Mouse (Mus musculus): ENCODE measurements around the gene Agap3. TPM values are rescaled to one million over a fixed set of nuclear protein-coding genes. Genes with fewer than 3 reads are reported as not detected.

Gene Agap3
- total and polyA plus RNA-seq, 3 experiments: 116 to 203 (median 138) TPM

DNA sequence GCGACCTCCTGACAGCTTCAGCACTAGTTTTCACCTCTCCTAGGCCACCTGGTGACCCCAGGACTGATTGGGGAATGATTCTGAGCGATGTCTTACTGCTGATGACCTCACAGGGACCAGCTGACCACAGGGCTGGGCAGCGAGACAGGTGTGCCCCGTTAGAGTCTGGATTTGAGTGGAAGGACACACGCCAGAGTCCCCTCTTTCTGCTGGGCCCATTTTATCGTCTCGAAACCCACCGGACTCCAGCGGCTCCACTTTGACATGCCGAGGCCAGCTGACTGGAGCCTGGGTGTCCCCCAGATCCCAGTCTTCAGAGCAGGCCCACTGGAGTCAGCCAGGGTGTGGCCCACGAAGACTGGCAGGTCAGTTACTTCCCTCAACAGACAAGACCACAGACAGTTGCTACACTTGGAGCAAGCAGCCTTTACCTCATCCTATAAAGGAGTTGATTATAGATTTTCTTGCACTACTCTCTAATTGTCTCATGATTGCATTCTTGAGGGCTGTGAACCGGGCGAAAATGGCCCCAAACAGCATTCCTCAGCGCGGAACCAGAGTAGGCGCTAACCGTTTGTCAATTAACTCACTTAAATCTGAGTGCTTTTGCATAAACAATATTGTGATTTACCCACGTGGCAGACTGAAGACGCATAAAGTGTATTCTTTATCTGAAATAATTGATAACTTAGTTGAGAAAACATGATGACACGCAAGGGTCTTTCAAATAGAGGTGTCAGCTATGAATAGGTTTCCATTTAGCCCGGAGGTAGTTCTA, 27.8 kb upstream of the Agap3 start (continued):
- no peak; a peak in 1 of 4 replicates for TF ChIP-seq EP300 (IDR thresholded peaks at IDR 0.05; ENCODE audit: low read depth in 1 of 2, low read length in 2 of 2)
- TF ChIP-seq E2F4 (IDR thresholded peaks at IDR 0.05; ENCODE audit: borderline replicate concordance, low read depth, low read length): no peak
- peak; percentile 46; the same call in 1 of the 2 replicates for TF ChIP-seq RCOR1 (IDR thresholded peaks at IDR 0.05; ENCODE audit: low read depth, low read length)
- TF ChIP-seq JUND (IDR thresholded peaks at IDR 0.05; ENCODE audit: low read depth, low read length): no peak
- TF ChIP-seq MAX (IDR thresholded peaks at IDR 0.05; ENCODE audit: low read length): peak; percentile 67; the same call in 1 of the 2 replicates
- peak; percentile 75 for TF ChIP-seq SIN3A (IDR thresholded peaks at IDR 0.05; ENCODE audit: low read length)
- peak; percentile 11; the same call in 1 of the 2 replicates for TF ChIP-seq USF1 (IDR thresholded peaks at IDR 0.05; ENCODE audit: low read depth, low read length)
- TF ChIP-seq RAD21 (IDR thresholded peaks at IDR 0.05; ENCODE audit: low read depth, low read length): no peak
- TF ChIP-seq KAT2A (conservative IDR thresholded peaks at IDR 0.05; ENCODE audit: low read depth, low read length): no peak
- TF ChIP-seq TAL1 (IDR thresholded peaks at IDR 0.05; ENCODE audit: low read length): no peak
- TF ChIP-seq POLR2AphosphoS5 (IDR thresholded peaks at IDR 0.05; ENCODE audit: borderline replicate concordance, low read depth, low read length): no peak

DNA sequence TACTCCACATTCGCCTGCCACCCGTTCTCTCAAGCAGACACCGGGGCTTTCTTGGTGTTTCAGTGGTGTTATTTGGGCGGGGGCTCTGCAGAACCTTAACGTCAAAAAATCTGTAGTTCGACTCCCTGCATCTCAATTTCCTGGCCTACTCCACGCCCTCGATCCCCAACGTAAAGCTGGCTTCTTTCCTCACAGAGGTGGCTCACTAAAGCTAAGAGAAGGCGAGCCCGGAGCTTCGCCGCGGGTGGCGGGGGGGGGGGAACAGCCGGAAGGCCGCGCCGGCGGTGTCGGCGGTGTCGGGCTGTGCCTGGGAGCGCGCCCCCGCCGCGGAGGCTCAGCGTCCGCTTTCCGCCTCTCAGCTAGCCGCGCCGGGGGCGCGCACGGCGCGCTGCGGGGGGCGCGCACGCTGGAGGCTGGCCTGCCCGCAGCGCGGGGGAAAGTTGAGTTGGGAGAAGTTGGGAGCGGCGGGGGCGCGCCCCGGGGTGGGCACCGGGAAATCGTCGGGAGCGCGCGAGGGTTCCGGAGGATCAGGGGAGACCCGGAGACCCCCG, 27.0 kb upstream of the Agap3 start:
- Histone ChIP-seq H3K79me2 (ENCODE audit: control insufficient read depth, insufficient read depth, low read length, poor library complexity) (peaks cover 14% of the 10 kb centered on the region), H3K27me3 (ENCODE audit: control insufficient read depth in 1 of 2, insufficient read depth in 2 of 2, low read length in 2 of 2) (no peaks in the 10 kb centered on the region), H3K4me3 (ENCODE audit: control insufficient read depth in 1 of 2, insufficient read depth in 1 of 2, low read depth in 2 of 2, low read length in 2 of 2) (peak overlapping the region; percentile 78 to 86), H3K4me1 (ENCODE audit: control insufficient read depth in 1 of 2, insufficient read depth in 2 of 2, low read length in 2 of 2) (peaks cover 6 to 22% of the 10 kb centered on the region in 2 experiments), H3K9me3 (replicated peaks; ENCODE audit: insufficient read depth, low read length) (no peaks in the 10 kb centered on the region), H3K9ac (ENCODE audit: control insufficient read depth, low read depth, low read length, poor library complexity, severe bottlenecking) (peak overlapping the region; percentile 85), H3K27ac (ENCODE audit: control insufficient read depth, low read depth, low read length) (peak overlapping the region; percentile 60), H3K36me3 (ENCODE audit: control insufficient read depth in 1 of 2, insufficient read depth in 2 of 2, low read length in 2 of 2) (peaks cover 0 to 17% of the 10 kb centered on the region in 2 experiments; a peak in 2 of 4 replicates)
- DNase-seq (ENCODE audit: low read depth, low spot score): peak; percentile 93
- no peak for TF ChIP-seq USF2 (IDR thresholded peaks at IDR 0.05; ENCODE audit: borderline replicate concordance in 1 of 2, insufficient read depth in 1 of 2, low read depth in 1 of 2, low read length in 2 of 2)
- TF ChIP-seq CHD2 (IDR thresholded peaks at IDR 0.05; ENCODE audit: low read length): no peak
- TF ChIP-seq MEF2A (IDR thresholded peaks at IDR 0.05; ENCODE audit: extremely low read depth, insufficient replicate concordance, low read depth, low read length, poor library complexity, severe bottlenecking): no peak
- no peak; the same call in 1 of the 2 replicates for TF ChIP-seq MXI1 (IDR thresholded peaks at IDR 0.05; ENCODE audit: low read depth, low read length)
- no peak for TF ChIP-seq ZNF384 (IDR thresholded peaks at IDR 0.05; ENCODE audit: low read depth, low read length)
- no peak for TF ChIP-seq BHLHE40 (IDR thresholded peaks at IDR 0.05; ENCODE audit: borderline replicate concordance, low read depth, low read length)
- TF ChIP-seq MYC (IDR thresholded peaks at IDR 0.05; ENCODE audit: low read depth, low read length): no peak
- no peak for TF ChIP-seq MAX (IDR thresholded peaks at IDR 0.05; ENCODE audit: low read length)
- TF ChIP-seq POLR2AphosphoS2 (IDR thresholded peaks at IDR 0.05; ENCODE audit: low read length): peak; percentile 12; the same call in 1 of the 2 replicates
- 0 out of 2 replicates have a peak, but pooled peaks have one; percentile 7 for TF ChIP-seq UBTF (IDR thresholded peaks at IDR 0.05; ENCODE audit: borderline replicate concordance, insufficient read depth, low read depth, low read length)
- no peak for TF ChIP-seq MAFK (IDR thresholded peaks at IDR 0.05; ENCODE audit: borderline replicate concordance, low read depth, low read length)
- TF ChIP-seq TAL1 (IDR thresholded peaks at IDR 0.05; ENCODE audit: low read length): no peak
- peak; percentile 64 for TF ChIP-seq NELFE (IDR thresholded peaks at IDR 0.05; ENCODE audit: low read depth, low read length)
- TF ChIP-seq GATA1 (IDR thresholded peaks at IDR 0.05; ENCODE audit: low read depth, low read length): no peak
- TF ChIP-seq RCOR1 (IDR thresholded peaks at IDR 0.05; ENCODE audit: low read depth, low read length): 0 out of 2 replicates have a peak, but pooled peaks have one; percentile 0
- TF ChIP-seq ZMIZ1 (IDR thresholded peaks at IDR 0.05; ENCODE audit: low read depth, low read length): no peak
- TF ChIP-seq ETS1 (IDR thresholded peaks at IDR 0.05; ENCODE audit: low read depth, low read length): no peak
- TF ChIP-seq NRF1 (IDR thresholded peaks at IDR 0.05; ENCODE audit: insufficient read depth, low read depth, low read length, poor library complexity, severe bottlenecking): peak; percentile 31; the same call in 1 of the 2 replicates
- TF ChIP-seq POLR2A (IDR thresholded peaks at IDR 0.05; ENCODE audit: control insufficient read depth in 1 of 2, insufficient read depth in 1 of 2, low read depth in 1 of 2, low read length in 2 of 2, poor library complexity in 1 of 2): peak; percentile 68 to 75; a peak in 3 of 4 replicates
- no peak for TF ChIP-seq TCF12 (IDR thresholded peaks at IDR 0.05; ENCODE audit: low read depth, low read length)
- TF ChIP-seq GABPA (IDR thresholded peaks at IDR 0.05; ENCODE audit: low read depth, low read length): no peak
- TF ChIP-seq USF1 (IDR thresholded peaks at IDR 0.05; ENCODE audit: low read depth, low read length): no peak; the same call in 1 of the 2 replicates
- peak; percentile 7; the same call in 1 of the 2 replicates for TF ChIP-seq MAZ (IDR thresholded peaks at IDR 0.05; ENCODE audit: low read depth, low read length)
- TF ChIP-seq POLR2AphosphoS5 (IDR thresholded peaks at IDR 0.05; ENCODE audit: borderline replicate concordance, low read depth, low read length): no peak
- TF ChIP-seq JUND (IDR thresholded peaks at IDR 0.05; ENCODE audit: low read depth, low read length): no peak
